Mouse (Mus musculus) cerebellum, adult (tissue): ENCODE results near the gene Ddx1.
"Not testable (repeated sequence)": the region's sequence is repeated elsewhere in the genome, so short reads cannot be mapped to it uniquely, and the experiment has no call there.

Experiments used
- ATAC-seq: cut with Nextera tagmentation; 2 replicates; pipeline ENCODE4 v1.9.2; 2017; ENCODE audit warnings: mild to moderate bottlenecking, moderate library complexity, mixed read lengths; ENCODE audit not compliant: insufficient number of reproducible peaks, low FRiP score, low TSS enrichment

Gene Ddx1

GRCm38 (mm10) chr12:13207099-13207498, 41.9 kb downstream of the Ddx1 start:
- ATAC-seq, result no peak

GRCm38 (mm10) chr12:13205733-13206132, 43.3 kb downstream of the Ddx1 start:
- no peak for ATAC-seq

- no peak for ATAC-seq
Measured at GRCm38 (mm10) chr12:13202322-13202721, 46.7 kb downstream of the Ddx1 start.

GRCm38 (mm10) chr12:13200576-13200975, 48.4 kb downstream of the Ddx1 start:
- no peak for ATAC-seq

GRCm38 (mm10) chr12:13199338-13200301, 49.4 kb downstream of the Ddx1 start:
- no peak for ATAC-seq

- no peak for ATAC-seq
Measured at GRCm38 (mm10) chr12:13198157-13198556, 50.9 kb downstream of the Ddx1 start.

- no peak for ATAC-seq
Measured at GRCm38 (mm10) chr12:13196146-13196545, 52.9 kb downstream of the Ddx1 start.

- ATAC-seq, result no peak
Measured at GRCm38 (mm10) chr12:13195506-13195905, 53.5 kb downstream of the Ddx1 start.

- no peak for ATAC-seq
Measured at GRCm38 (mm10) chr12:13188059-13188700, 60.8 kb downstream of the Ddx1 start.

GRCm38 (mm10) chr12:13186209-13186608, 62.8 kb downstream of the Ddx1 start:
- no peak for ATAC-seq

GRCm38 (mm10) chr12:13184873-13185361, 64.1 kb downstream of the Ddx1 start:
- no peak for ATAC-seq

GRCm38 (mm10) chr12:13184136-13184535, 64.9 kb downstream of the Ddx1 start:
- ATAC-seq, result not testable (repeated sequence)

- no peak for ATAC-seq
Measured at GRCm38 (mm10) chr12:13182220-13182619, 66.8 kb downstream of the Ddx1 start.

- ATAC-seq, result no peak
Measured at GRCm38 (mm10) chr12:13181721-13182120, 67.3 kb downstream of the Ddx1 start.

- no peak for ATAC-seq
Measured at GRCm38 (mm10) chr12:13180715-13181335, 68.2 kb downstream of the Ddx1 start.

GRCm38 (mm10) chr12:13180332-13180714, 68.7 kb downstream of the Ddx1 start:
- ATAC-seq, result no peak

- ATAC-seq, result no peak
Measured at GRCm38 (mm10) chr12:13177606-13178005, 71.4 kb downstream of the Ddx1 start.

- no peak for ATAC-seq
Measured at GRCm38 (mm10) chr12:13176927-13177326, 72.1 kb downstream of the Ddx1 start.

- no peak for ATAC-seq
Measured at GRCm38 (mm10) chr12:13176136-13176535, 72.9 kb downstream of the Ddx1 start.

GRCm38 (mm10) chr12:13174022-13174421, 75.0 kb downstream of the Ddx1 start:
- no peak for ATAC-seq

- ATAC-seq, result no peak
Measured at GRCm38 (mm10) chr12:13168073-13168472, 80.9 kb downstream of the Ddx1 start.
